Mouse (Mus musculus): ENCODE data around the gene Nfe2. TPM values are rescaled to one million over a fixed set of nuclear protein-coding genes. Genes with fewer than 3 reads are reported as not detected.

Nfe2 gene
- total RNA-seq, 2 experiments from 2014 or later = not detected

- peak overlapping the region; percentile 91 for H3K27ac ChIP-seq
- no peak for TF ChIP-seq CTCF (IDR thresholded peaks at IDR 0.05)
- no peak overlapping the region for H3K4me3 ChIP-seq
- intact Hi-C loops (cut with DNase I) = loop anchor here (10.0 kb wide), 1 partner anchor 556 kb away; no protein-coding TSS in a partner anchor
- peak in 1 of 2 experiments; percentile 19 for DNase-seq (ENCODE audit: extremely low spot score in 1 of 2, low spot score in 2 of 2)
Measured at GRCm38 (mm10) chr15:103300560-103300959, 42.4 kb upstream of the Nfe2 start.

GRCm38 (mm10) chr15:103300067-103300471 is 41.9 kb upstream of the Nfe2 start:
- peak; percentile 65 to 66 for DNase-seq (ENCODE audit: extremely low spot score in 1 of 2, low spot score in 2 of 2)
- TF ChIP-seq CTCF (IDR thresholded peaks at IDR 0.05) = no peak

DNA sequence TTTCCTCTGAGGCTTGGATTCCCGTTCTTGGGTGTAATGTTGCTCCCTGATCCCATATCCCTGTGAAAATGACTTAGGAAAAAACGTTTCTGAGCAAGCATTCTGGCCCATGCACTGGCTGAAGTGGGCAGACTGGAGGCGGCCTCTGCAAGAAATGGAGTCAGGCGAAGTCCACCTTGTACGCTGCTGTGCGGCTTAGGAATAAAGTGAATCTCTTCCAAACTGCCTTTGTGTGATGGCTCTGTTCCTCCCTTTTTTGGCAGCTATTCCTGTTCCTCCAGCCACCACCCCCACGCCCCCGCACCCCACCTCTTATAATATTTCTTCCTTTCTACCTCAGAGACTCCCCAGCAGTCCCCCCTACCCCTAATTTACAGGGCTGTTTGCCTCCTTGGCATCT is 41.4 kb upstream of the Nfe2 start:
- Histone ChIP-seq H3K27ac (peak overlapping the region; percentile 91), H3K4me3 (peak overlapping the region; percentile 31)
- no peak for TF ChIP-seq CTCF (IDR thresholded peaks at IDR 0.05)
- DNase-seq (ENCODE audit: extremely low spot score in 1 of 2, low spot score in 2 of 2) = no peak
- intact Hi-C loops (cut with DNase I) = loop anchor here (10.0 kb wide), 1 partner anchor 555 kb away; no protein-coding TSS in a partner anchor

More at GRCm38 (mm10) chr15:103300067-103300471, 41.9 kb upstream of the Nfe2 start:
- intact Hi-C loops (cut with DNase I) = loop anchor here (10.0 kb wide), 1 partner anchor 555 kb away; no protein-coding TSS in a partner anchor
- Histone ChIP-seq H3K27ac (peak overlapping the region; percentile 91), H3K4me3 (peak overlapping the region; percentile 31)

- no peak for TF ChIP-seq CTCF (IDR thresholded peaks at IDR 0.05)
- DNase-seq (ENCODE audit: extremely low spot score in 1 of 2, low spot score in 2 of 2) = no peak
- H3K27ac ChIP-seq = peak overlapping the region; percentile 91
- intact Hi-C loops (cut with DNase I) = no loop called here
- H3K4me3 ChIP-seq = no peak overlapping the region
Measured at GRCm38 (mm10) chr15:103298861-103299616, 40.8 kb upstream of the Nfe2 start.

- DNase-seq (ENCODE audit: extremely low spot score in 1 of 2, low spot score in 2 of 2) = no peak
- Histone ChIP-seq H3K4me3 (no peak overlapping the region), H3K27ac (peak overlapping the region; percentile 91)
- intact Hi-C loops (cut with DNase I) = no loop called here
- no peak for TF ChIP-seq CTCF (IDR thresholded peaks at IDR 0.05)
Measured at GRCm38 (mm10) chr15:103298026-103298425, 39.8 kb upstream of the Nfe2 start.

DNA sequence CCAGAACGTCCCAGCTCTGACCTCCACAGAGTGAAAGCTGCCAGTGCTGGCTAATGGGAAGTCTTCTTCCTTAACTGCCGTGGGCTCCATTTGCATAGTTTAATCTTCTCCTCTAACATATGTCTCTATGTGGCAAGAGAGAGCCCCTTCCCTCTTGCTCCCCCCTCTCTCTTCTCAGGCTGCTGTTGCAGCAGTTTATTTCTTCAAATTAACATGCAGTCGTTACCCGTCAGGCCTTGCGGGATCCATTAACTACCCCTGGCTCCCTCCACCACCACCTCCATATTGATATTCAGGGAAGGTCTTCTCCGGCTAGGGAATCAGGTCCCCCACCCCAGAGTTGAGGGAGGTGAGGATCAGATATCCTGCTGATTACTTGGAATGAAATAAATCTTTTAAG is 39.1 kb upstream of the Nfe2 start:
- Histone ChIP-seq H3K27ac (peak overlapping the region; percentile 10; the same call in 1 of the 2 replicates), H3K4me3 (no peak overlapping the region)
- DNase-seq (ENCODE audit: extremely low spot score in 1 of 2, low spot score in 2 of 2) = no peak
- intact Hi-C loops (cut with DNase I) = no loop called here
- TF ChIP-seq CTCF (IDR thresholded peaks at IDR 0.05) = no peak

- DNase-seq (ENCODE audit: extremely low spot score in 1 of 2, low spot score in 2 of 2) = no peak
- Histone ChIP-seq H3K4me3 (no peak overlapping the region), H3K27ac (peak overlapping the region; percentile 59; the same call in 1 of the 2 replicates)
- TF ChIP-seq CTCF (IDR thresholded peaks at IDR 0.05) = no peak
- intact Hi-C loops (cut with DNase I) = no loop called here
Measured at GRCm38 (mm10) chr15:103295851-103296250, 37.6 kb upstream of the Nfe2 start.

GRCm38 (mm10) chr15:103294649-103295048 is 36.4 kb upstream of the Nfe2 start:
- no peak for DNase-seq (ENCODE audit: extremely low spot score in 1 of 2, low spot score in 2 of 2)
- Histone ChIP-seq H3K4me3 (no peak overlapping the region), H3K27ac (no peak overlapping the region)
- TF ChIP-seq CTCF (IDR thresholded peaks at IDR 0.05) = no peak
- intact Hi-C loops (cut with DNase I) = no loop called here

DNA sequence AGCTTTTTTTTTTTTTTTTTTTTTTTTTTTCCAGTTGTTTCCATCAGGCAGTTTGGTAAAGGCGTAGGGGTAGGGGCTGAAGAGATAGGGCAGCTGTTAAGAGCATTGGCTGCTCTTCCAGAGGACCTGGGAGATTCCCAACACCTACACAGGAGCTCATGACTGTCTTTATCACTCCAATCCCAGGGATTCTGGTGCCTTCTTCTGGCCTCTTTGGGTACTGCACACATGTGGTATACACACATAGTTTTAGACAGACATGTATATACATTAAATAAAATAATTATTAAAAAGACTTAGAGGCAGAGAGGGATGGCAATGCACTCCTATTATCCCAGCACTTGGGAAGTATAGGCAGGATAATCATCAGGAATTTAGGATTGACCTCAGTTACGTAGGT is 35.2 kb upstream of the Nfe2 start:
- intact Hi-C loops (cut with DNase I) = no loop called here
- no peak overlapping the region for H3K27ac ChIP-seq
- DNase-seq (ENCODE audit: extremely low spot score in 1 of 2, low spot score in 2 of 2) = no peak
- no peak overlapping the region for H3K4me3 ChIP-seq
- no peak; the same call in none of the 2 replicates for TF ChIP-seq CTCF (IDR thresholded peaks at IDR 0.05)

GRCm38 (mm10) chr15:103292673-103293345 is 34.6 kb upstream of the Nfe2 start:
- H3K27ac ChIP-seq = no peak overlapping the region
- no peak for TF ChIP-seq CTCF (IDR thresholded peaks at IDR 0.05)
- no peak for DNase-seq (ENCODE audit: extremely low spot score in 1 of 2, low spot score in 2 of 2)
- intact Hi-C loops (cut with DNase I) = no loop called here
- no peak overlapping the region for H3K4me3 ChIP-seq

DNA sequence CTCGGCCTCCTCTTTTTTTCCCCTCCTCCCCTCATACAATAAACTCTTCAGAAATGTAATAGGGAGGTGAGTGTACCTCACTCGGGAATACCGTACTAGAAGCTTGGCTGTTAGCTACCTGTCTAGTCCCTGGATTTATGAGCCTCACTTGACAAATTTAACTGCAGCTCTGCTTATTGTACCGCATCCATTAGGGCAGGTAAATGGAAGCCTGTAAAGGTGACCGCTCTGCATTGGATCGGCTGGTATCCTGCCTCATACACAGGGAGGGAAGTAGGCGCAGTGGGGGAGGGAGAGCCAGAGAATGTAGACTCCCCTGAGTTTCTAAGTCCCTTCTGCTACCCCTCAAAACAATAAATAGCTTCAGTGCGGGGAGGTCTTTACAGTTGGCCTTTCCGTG is 32.6 kb upstream of the Nfe2 start:
- no peak for TF ChIP-seq CTCF (IDR thresholded peaks at IDR 0.05)
- intact Hi-C loops (cut with DNase I) = no loop called here
- H3K4me3 ChIP-seq = no peak overlapping the region
- no peak overlapping the region for H3K27ac ChIP-seq
- no peak for DNase-seq (ENCODE audit: extremely low spot score in 1 of 2, low spot score in 2 of 2)

- H3K27ac ChIP-seq = no peak overlapping the region
- no peak for TF ChIP-seq CTCF (IDR thresholded peaks at IDR 0.05)
- intact Hi-C loops (cut with DNase I) = no loop called here
Measured at GRCm38 (mm10) chr15:103290417-103290816, 32.2 kb upstream of the Nfe2 start.

More at GRCm38 (mm10) chr15:103290417-103290816, 32.2 kb upstream of the Nfe2 start:
- no peak overlapping the region for H3K4me3 ChIP-seq
- no peak for DNase-seq (ENCODE audit: extremely low spot score in 1 of 2, low spot score in 2 of 2)

All from left cerebral cortex, adult 2 months (tissue).